Mouse (Mus musculus) mammary gland, adult 2 months (tissue): ENCODE results near the gene Cts7. TPM values are rescaled to one million over a fixed set of nuclear protein-coding genes. Genes with fewer than 3 reads are reported as not detected.

Source experiments
- polyA plus RNA-seq: library from polyadenylated mRNA; depleted of rRNA; stranded (reverse); fragments of >200 nt; gene quantifications from 2 replicates; pipeline ENCODE4 v1.2.3, GENCODE M21; 2012; ENCODE audit warnings: low replicate concordance; rRNA removed

The Cts7 gene
- not detected in 2 replicates for polyA plus RNA-seq

DNA sequence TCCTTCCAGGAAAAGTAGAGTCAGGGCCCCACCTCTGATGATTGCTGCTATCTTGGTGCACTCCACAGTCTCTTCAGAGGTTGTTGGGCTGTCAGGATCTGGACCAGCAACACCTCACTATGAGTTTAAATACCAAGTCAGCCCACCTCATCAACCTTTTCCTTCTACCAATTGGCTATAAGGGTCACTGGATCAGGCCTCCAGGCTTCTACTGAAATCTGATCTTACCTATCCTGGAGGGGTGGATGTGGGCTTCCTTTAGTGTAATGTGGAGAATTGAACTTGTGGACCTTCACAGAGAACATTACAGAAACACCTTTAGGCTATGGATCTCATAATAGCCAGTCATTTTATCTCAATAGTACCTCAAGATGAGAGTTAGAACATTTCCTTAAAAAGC, at the start of gene Cts7:
TSS of gene Cts7 (minus strand) at position 101 of the 400 bp plus-strand sequence.

Other genes starting within 250 kb of the Cts7 start
- gene Ctsr, start 193.9 kb downstream of the Cts7 start, polyA plus RNA-seq: not detected in 2 replicates
- gene Cts6, start 154.8 kb downstream of the Cts7 start, polyA plus RNA-seq: not detected in 2 replicates
- not detected in 2 replicates for gene Cts8, start 102.8 kb downstream of the Cts7 start, polyA plus RNA-seq
- gene Gm49398, start 69.4 kb downstream of the Cts7 start, polyA plus RNA-seq: not detected in 2 replicates
- gene Ctsm, start 183.6 kb upstream of the Cts7 start, polyA plus RNA-seq: not detected in 2 replicates
- not detected in 2 replicates for gene Gm49352, start 210.0 kb upstream of the Cts7 start, polyA plus RNA-seq
- gene Cts3, start 211.9 kb upstream of the Cts7 start, polyA plus RNA-seq: not detected in 2 replicates